Mouse (Mus musculus) limb, embryonic 11.5 days (tissue): Measurements from ENCODE around the gene Atad5. TPM values are rescaled to one million over a fixed set of nuclear protein-coding genes. Genes with fewer than 3 reads are reported as not detected.

Experiments
- ATAC-seq: fragments of 200-750 bp; cut with Nextera tagmentation; 2 replicates; pipeline ENCODE4 v1.8.0; 2017; ENCODE audit warnings: low read depth; ENCODE audit not compliant: insufficient number of reproducible peaks, low FRiP score, low TSS enrichment
- DNase-seq: peaks from one replicate; pipeline ENCODE4 v3.0.0-alpha.2; 2015; ENCODE audit warnings: low spot score
- H3K27ac ChIP-seq: fragments of 300-500 bp; sonication (generic); replicated peaks from 2 replicates; pipeline ENCODE4 v1.5.1; 2014; ENCODE audit warnings: low read depth, mild to moderate bottlenecking, low read length
- H3K27me3 ChIP-seq: fragments of 300-500 bp; sonication (generic); 2 replicates; pipeline ENCODE4 v1.6.1; 2014; ENCODE audit warnings: mild to moderate bottlenecking, low read length, mixed read lengths; ENCODE audit not compliant: control insufficient read depth, insufficient read depth
- H3K36me3 ChIP-seq: fragments of 300-500 bp; sonication (generic); 2 replicates; pipeline ENCODE4 v1.6.1; 2014; ENCODE audit warnings: mild to moderate bottlenecking, low read length, moderate library complexity, mixed read lengths; ENCODE audit not compliant: control insufficient read depth, insufficient read depth
- H3K4me1 ChIP-seq: fragments of 300-500 bp; sonication (generic); 2 replicates; pipeline ENCODE4 v1.6.1; 2014; ENCODE audit warnings: low read length, mixed read lengths; ENCODE audit not compliant: control insufficient read depth, insufficient read depth
- H3K4me2 ChIP-seq: fragments of 300-500 bp; sonication (generic); 2 replicates; pipeline ENCODE4 v1.6.1; 2014; ENCODE audit warnings: low read depth, mild to moderate bottlenecking, moderate library complexity; ENCODE audit not compliant: severe bottlenecking
- H3K4me3 ChIP-seq: fragments of 300-500 bp; sonication (generic); 2 replicates; pipeline ENCODE4 v1.5.1; 2014; ENCODE audit warnings: low read depth, low read length
- H3K9ac ChIP-seq: fragments of 300-500 bp; sonication (generic); 2 replicates; pipeline ENCODE4 v1.6.1; 2014; ENCODE audit warnings: mild to moderate bottlenecking, low read length
- H3K9me3 ChIP-seq: fragments of 300-500 bp; sonication (generic); 2 replicates; pipeline ENCODE4 v1.6.1; 2016; ENCODE audit warnings: low read length; ENCODE audit not compliant: control insufficient read depth
- WGBS: fragments of 180-500 bp; shearing (Covaris S2); extraction: QIAGEN DNeasy Blood & Tissue Kit; methylation state at CpG from one replicate; pipeline ENCODE4 v1.1.7; 2014; 5-methylcytosine and 5-hydroxymethylcytosine counted together
- polyA plus RNA-seq: library from polyadenylated mRNA; unstranded; fragments of >200 nt; fragmentation: Nextera tagmentation; extraction: Ambion mirVana; gene quantifications from 2 replicates; pipeline ENCODE4 v1.2.1, GENCODE M21; 2014

The Atad5 gene
- polyA plus RNA-seq, 1 experiment from 2014 or later: 23.4 TPM

- Histone ChIP-seq H3K36me3 (0 out of 2 replicates have a peak, but pooled peaks cover 3% of the 10 kb centered on the region), H3K27ac (no peak overlapping the region), H3K4me2 (no peak overlapping the region), H3K4me3 (no peak overlapping the region), H3K9ac (no peak overlapping the region), H3K4me1 (peaks cover 9% of the 10 kb centered on the region; the same call in 1 of the 2 replicates), H3K9me3 (no peaks in the 10 kb centered on the region), H3K27me3 (no peaks in the 10 kb centered on the region)
- 85% methylated on average over 13 of the region's 14 CpGs for WGBS
- DNase-seq (no peak), ATAC-seq (no peak)
Observed at GRCm38 (mm10) chr11:80077784-80078545, 11.2 kb upstream of the Atad5 start.

- Histone ChIP-seq H3K27me3 (no peaks in the 10 kb centered on the region), H3K4me1 (peaks cover 9% of the 10 kb centered on the region; the same call in 1 of the 2 replicates), H3K9ac (no peak overlapping the region), H3K36me3 (0 out of 2 replicates have a peak, but pooled peaks cover 3% of the 10 kb centered on the region), H3K9me3 (no peaks in the 10 kb centered on the region), H3K4me3 (no peak overlapping the region), H3K27ac (no peak overlapping the region), H3K4me2 (no peak overlapping the region)
- WGBS: 22% methylated on average over 1 of the region's 1 CpGs
- no peak for ATAC-seq
- DNase-seq: no peak
Observed at GRCm38 (mm10) chr11:80078831-80079230, 10.4 kb upstream of the Atad5 start.

GRCm38 (mm10) chr11:80079751-80080150 is 9.4 kb upstream of the Atad5 start:
- Histone ChIP-seq H3K27ac (no peak overlapping the region), H3K4me3 (peak overlapping the region; percentile 84), H3K4me2 (peak overlapping the region; percentile 64), H3K27me3 (no peaks in the 10 kb centered on the region), H3K9ac (peak overlapping the region; percentile 98; the same call in 1 of the 2 replicates), H3K4me1 (peaks cover 9% of the 10 kb centered on the region; the same call in 1 of the 2 replicates), H3K9me3 (no peaks in the 10 kb centered on the region), H3K36me3 (no peaks in the 10 kb centered on the region)
- DNase-seq (no peak), ATAC-seq (no peak)
- WGBS: 70% methylated on average over 6 of the region's 6 CpGs

- peak overlapping the region; percentile 84 for H3K4me3 ChIP-seq
- no peaks in the 10 kb centered on the region for H3K36me3 ChIP-seq
- H3K9ac ChIP-seq: peak overlapping the region; percentile 98
- under 1% methylated on average over 32 of the region's 32 CpGs for WGBS
- ATAC-seq (no peak; the same call in 1 of the 2 replicates), DNase-seq (no peak)
- H3K9me3 ChIP-seq: no peaks in the 10 kb centered on the region
- H3K4me1 ChIP-seq: peaks cover 9% of the 10 kb centered on the region; the same call in 1 of the 2 replicates
- peak overlapping the region; percentile 93 for H3K27ac ChIP-seq
- H3K27me3 ChIP-seq: no peaks in the 10 kb centered on the region
- peak overlapping the region; percentile 64 for H3K4me2 ChIP-seq
Observed at GRCm38 (mm10) chr11:80080381-80080825, 8.8 kb upstream of the Atad5 start.

DNA sequence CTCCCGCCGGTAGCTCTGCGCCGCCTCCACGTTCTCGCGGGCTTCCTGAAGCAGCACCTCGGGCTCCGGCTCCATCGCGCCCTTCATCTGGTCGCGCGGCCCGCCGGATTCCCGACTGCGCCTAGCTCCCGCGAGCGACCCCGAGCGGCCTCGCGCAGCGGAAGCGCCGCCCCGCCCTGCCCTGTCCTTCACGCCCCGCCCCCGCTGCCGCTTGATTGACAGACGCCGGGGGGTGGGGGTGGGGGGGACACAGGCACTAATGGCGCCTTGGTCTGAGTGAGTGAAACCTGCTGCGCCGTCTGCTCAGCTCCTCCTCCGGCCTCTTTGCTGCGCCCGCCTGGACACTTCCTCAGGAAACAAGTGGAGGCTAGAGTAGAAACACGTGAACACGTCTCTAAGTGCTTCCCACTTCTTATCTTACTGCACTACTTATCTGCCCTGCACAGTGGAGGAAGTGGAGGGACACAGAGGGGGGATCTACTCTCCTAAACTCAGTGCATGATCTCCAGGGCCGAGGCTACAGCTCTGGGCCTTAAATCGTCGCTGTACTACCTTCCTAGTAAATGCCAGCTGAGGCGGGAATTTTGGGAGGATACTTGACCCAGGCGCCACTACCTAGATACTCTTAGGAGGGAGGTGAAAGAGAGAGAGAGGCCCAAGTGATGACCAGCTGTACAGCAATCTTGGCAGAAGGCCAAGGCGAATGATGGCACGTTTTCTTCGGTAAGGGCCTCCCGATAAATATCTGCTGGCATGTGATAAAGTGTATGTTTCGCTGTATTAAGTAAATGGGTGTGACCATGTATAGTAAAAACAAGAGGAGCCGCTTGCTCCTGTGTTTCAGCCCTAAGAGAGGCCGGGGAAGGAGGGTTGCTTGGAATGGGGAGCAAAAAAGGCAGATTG is 8.1 kb upstream of the Atad5 start, which contains the start of gene Crlf3:
TSS of gene Crlf3 (minus strand) at position 166 of the 903 bp plus-strand sequence.
- Histone ChIP-seq H3K9ac (peak within 1 kb of the TSS; percentile 98), H3K9me3 (no peaks in the 10 kb centered on the region), H3K4me1 (peaks cover 9% of the 10 kb centered on the region; the same call in 1 of the 2 replicates), H3K4me2 (peak within 1 kb of the TSS; percentile 64), H3K27me3 (no peaks in the 10 kb centered on the region), H3K27ac (peak within 1 kb of the TSS; percentile 93), H3K36me3 (no peaks in the 10 kb centered on the region), H3K4me3 (peak within 1 kb of the TSS; percentile 84)
- ATAC-seq (peak; percentile 95), DNase-seq (peak; percentile 97)
- 9% methylated on average over 55 of the region's 55 CpGs for WGBS

- Histone ChIP-seq H3K36me3 (no peaks in the 10 kb centered on the region), H3K9ac (no peak overlapping the region), H3K27me3 (no peaks in the 10 kb centered on the region), H3K4me2 (no peak overlapping the region), H3K4me1 (peaks cover 9% of the 10 kb centered on the region; the same call in 1 of the 2 replicates), H3K27ac (peak overlapping the region; percentile 93; the same call in 1 of the 2 replicates), H3K4me3 (no peak overlapping the region), H3K9me3 (no peaks in the 10 kb centered on the region)
- DNase-seq (no peak), ATAC-seq (no peak)
- WGBS: 82% methylated on average over 7 of the region's 7 CpGs
Observed at GRCm38 (mm10) chr11:80081786-80082319, 7.3 kb upstream of the Atad5 start.

- Histone ChIP-seq H3K4me3 (no peak overlapping the region), H3K36me3 (no peaks in the 10 kb centered on the region), H3K9ac (no peak overlapping the region), H3K4me2 (no peak overlapping the region), H3K27ac (no peak overlapping the region), H3K27me3 (no peaks in the 10 kb centered on the region), H3K9me3 (no peaks in the 10 kb centered on the region), H3K4me1 (peaks cover 5% of the 10 kb centered on the region; the same call in 1 of the 2 replicates)
- ATAC-seq (no peak), DNase-seq (no peak)
- WGBS: 73% methylated on average over 6 of the region's 6 CpGs
Observed at GRCm38 (mm10) chr11:80085356-80086055, 3.7 kb upstream of the Atad5 start.
